Mouse (Mus musculus) ES-Bruce4 (cell line): ENCODE measurements at regions not wholly inside any gene's neighbourhood (a gene's known extent, or its start where the extent isn't known, plus 50 kb on each side); places are given as distances from the start of the nearest gene placed in this dataset.

Experiments used
- CTCF ChIP-seq: IDR thresholded peaks from one replicate; pipeline ENCODE4 v1.8.1; 2011; ENCODE audit warnings: low read depth, low read length
- EP300 ChIP-seq: IDR thresholded peaks from 2 replicates; pipeline ENCODE4 v1.6.1; 2011; ENCODE audit warnings: low read depth, low read length; ENCODE audit not compliant: insufficient read depth

DNA sequence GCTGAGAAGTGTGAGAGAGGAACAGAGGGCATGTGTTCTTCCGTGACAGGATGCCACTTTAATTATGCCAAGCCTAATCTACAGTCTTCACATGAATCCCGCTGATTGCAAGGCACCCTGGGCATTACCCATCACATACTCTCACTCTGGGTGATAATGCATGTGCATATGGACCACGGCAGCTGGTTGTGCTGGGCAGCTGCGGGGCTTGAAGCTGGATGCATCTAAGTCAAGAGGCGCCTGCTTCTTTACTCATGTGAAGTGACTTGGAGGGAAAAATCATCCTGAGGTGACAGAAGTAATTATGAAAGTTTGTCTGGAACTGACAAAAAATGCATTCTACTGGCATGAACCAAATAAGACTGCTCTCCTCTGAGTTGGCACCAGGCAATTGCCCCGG is 311.2 kb downstream of the Icos start:
- TF ChIP-seq CTCF (no peak), EP300 (no peak)
